Mouse (Mus musculus) CH12F3 (cell line): ENCODE results near the gene Hspa1l.
"Not testable (repeated sequence)": the region's sequence is repeated elsewhere in the genome, so short reads cannot be mapped to it uniquely, and the experiment has no call there.

ENCODE experiments used
- in situ Hi-C: fragments of 300-500 bp; cut with MboI; formaldehyde crosslinking; loops from 2 replicates; pipeline ENCODE4 v1.14.3; 2020; ENCODE audit warnings: low sequenced_read_pairs

Hspa1l gene

DNA sequence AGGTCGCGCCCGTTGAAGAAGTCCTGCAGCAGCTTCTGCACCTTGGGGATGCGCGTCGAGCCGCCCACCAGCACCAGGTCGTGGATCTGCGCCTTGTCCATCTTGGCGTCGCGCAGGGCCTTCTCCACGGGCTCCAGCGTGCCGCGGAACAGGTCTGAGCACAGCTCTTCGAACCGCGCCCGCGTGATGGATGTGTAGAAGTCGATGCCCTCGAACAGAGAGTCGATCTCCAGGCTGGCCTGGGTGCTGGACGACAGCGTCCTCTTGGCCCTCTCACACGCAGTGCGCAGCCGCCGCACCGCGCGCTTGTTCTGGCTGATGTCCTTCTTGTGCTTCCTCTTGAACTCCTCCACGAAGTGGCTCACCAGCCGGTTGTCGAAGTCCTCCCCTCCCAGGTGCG is 1.7 kb upstream of the Hspa1l start:
- in situ Hi-C loops: not testable (repeated sequence)

- in situ Hi-C loops: not testable (repeated sequence)
These were observed 822 bp upstream of the Hspa1l start for GRCm38 (mm10) chr17:34971694-34972068.

DNA sequence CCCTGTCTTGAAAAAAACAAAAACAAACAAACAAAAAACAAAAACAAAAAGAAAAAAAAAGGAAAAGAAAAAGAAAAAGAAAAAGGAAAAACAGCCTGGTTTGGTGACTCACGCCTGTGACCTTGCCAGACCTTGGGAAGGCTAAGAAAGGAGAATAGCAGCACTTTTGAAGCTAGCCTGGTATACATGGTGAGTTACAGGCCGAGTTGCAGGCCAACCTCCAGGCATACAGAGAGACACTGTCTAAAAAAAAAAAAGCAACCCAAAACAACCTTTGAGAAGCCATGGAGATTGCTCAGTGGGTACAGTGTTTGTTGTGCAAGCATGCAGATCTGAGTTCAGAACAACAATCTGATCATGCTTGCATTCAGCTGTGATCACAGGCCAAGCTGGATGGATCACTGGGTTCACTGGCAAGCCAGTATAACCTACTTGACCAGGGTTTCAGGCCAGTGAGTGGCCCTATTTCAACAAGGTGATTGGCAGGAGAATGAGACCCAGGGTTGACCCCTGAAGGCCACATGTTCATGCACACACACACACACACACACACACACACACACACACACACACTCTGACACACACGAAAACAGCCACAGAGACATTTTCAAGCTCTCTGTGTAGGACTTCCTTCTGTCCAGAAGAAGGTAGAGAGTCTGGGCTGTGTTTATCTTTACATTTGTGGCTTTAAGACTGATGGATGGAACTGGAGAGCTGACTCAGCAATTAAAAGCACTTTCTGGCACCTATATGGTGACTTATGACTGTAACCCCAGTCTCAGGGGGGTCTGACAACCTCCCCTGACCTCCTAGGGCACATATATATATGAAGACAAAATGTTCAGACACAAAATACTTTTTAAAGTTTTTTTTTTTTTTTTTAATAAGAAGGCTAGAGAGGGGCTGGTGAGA is 3.3 kb downstream of the Hspa1l start:
- in situ Hi-C loops: no loop called here

- in situ Hi-C loops: no loop called here
These were observed 4.5 kb downstream of the Hspa1l start for GRCm38 (mm10) chr17:34977000-34977399.

DNA sequence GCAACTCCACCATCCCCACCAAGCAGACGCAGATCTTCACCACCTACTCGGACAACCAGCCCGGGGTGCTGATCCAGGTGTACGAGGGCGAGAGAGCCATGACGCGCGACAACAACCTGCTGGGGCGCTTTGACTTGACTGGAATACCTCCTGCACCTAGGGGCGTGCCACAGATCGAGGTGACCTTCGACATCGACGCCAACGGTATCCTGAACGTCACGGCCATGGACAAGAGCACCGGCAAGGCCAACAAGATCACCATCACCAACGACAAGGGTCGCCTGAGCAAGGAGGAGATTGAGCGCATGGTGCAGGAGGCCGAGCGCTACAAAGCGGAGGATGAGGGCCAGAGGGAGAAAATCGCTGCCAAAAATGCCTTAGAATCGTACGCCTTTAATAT is 5.7 kb downstream of the Hspa1l start:
- in situ Hi-C loops: no loop called here

DNA sequence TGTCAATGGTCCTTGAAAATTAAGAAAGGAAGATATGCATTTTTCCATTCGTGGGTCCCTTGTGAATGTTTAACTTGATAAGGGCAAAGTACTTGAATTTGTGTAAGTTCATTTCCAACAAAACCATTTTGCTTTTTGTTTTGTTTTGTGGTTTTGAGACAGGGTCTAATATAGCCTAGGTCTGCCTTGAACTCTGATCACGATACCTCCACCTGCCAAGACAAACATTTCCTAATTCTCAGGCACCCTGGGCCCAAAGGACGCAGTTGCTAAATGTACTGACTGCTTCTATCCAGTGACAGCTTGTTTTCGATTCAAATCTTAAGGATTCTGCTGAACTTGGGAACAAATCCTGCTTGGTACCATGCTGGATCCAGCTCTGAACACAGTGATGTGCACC is 7.1 kb downstream of the Hspa1l start:
- in situ Hi-C loops: no loop called here

DNA sequence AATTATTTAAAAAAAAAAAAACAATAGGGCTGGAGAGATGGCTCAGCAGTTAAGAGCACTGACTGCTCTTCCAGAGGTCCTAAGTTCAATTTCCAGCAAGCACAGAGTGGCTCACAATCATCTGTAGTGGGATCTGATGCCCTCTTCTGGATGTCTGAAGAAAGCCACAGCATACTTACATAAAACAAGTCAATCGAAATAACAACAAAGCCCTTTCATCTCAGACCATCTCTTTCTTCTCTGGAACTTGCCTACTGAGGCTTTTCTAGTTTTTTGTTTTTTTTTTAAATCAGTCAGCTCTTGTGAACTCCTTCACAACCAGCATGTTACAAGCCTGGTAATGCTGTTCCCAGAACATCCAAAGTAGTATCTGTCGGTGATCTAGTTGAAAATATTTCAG is 8.2 kb downstream of the Hspa1l start:
- in situ Hi-C loops: no loop called here

- in situ Hi-C loops: no loop called here
These were observed 9.2 kb downstream of the Hspa1l start, which contains the start of gene Lsm2 for GRCm38 (mm10) chr17:34981690-34982180. Lsm2 (plus strand) TSS chr17:34981862.

DNA sequence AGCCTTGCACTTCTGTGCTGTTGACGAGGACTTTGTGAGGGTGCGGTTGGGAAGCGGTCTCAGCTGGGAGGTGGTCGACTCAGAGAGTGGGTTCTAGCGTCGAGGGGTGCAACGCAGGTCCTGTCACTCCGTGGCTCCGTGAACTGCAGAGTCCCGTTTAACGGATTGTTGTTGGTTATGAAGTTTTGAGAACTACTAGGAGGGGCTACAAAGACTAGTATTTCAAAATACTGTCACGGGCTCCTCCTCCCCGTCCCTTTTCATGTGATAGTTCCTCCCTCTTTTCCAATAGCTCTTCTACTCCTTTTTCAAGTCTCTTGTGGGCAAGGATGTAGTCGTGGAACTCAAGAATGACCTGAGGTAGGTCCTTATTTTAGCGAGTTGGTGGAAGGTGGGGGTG is 9.8 kb downstream of the Hspa1l start:
- in situ Hi-C loops: no loop called here

GRCm38 (mm10) chr17:34984218-34984617 is 11.7 kb downstream of the Hspa1l start:
- in situ Hi-C loops: no loop called here

DNA sequence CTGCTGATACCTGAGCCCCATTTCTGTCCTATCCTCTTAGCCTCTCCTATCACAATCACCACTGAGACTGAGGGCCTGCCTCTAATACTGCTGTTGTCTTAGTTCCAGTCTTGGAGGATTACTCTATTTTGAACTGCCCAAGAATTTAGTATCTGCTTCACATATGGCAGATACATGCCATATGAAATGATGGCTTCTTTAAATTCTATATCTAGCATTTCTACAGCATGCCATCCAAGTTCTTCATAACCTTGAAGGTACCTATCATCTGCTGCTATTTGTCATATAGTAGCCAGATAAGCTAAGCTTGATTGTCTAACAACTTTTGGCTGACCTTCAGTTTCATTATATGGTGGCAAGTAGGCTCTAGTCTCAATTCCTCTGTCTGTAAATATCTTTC is 22.2 kb downstream of the Hspa1l start:
- in situ Hi-C loops: no loop called here

- in situ Hi-C loops: not testable (repeated sequence)
These were observed 22.7 kb downstream of the Hspa1l start for GRCm38 (mm10) chr17:34995192-34995591.

GRCm38 (mm10) chr17:34995927-34996326 is 23.4 kb downstream of the Hspa1l start:
- in situ Hi-C loops: not testable (repeated sequence)

DNA sequence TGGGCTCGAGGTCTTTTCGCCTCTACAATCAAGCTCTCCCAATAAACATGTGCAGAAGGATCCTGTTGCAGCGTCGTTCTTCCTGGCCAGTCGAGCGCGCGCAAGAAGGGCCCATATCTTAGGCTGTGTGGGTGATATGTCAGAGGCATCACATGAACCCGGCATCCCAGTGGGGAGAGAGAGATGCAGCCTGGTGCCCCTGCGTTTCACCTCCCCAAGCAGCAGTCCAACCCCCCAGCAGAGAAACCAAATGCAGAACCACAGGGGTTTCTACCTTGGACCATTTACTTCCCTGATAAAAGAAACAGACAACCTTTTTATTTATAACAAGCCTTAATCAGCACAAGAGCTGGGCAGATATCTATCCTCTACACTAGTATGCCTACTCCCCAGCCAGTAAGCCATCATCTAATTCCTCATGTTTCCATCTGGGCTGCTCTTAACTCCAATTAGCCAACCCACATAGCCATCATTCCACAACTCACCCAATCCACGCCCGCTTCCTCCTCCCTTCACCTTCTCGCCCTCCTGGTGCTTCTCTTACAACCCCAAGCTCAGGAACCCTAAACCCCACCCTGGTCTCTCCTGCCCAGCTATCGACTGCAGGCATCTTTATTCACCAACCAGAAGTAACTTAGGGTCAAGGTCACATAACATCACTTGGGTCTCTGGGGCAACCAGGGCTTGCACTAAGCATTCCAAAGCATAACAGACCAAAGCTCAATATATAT is 24.1 kb downstream of the Hspa1l start:
- in situ Hi-C loops: no loop called here

DNA sequence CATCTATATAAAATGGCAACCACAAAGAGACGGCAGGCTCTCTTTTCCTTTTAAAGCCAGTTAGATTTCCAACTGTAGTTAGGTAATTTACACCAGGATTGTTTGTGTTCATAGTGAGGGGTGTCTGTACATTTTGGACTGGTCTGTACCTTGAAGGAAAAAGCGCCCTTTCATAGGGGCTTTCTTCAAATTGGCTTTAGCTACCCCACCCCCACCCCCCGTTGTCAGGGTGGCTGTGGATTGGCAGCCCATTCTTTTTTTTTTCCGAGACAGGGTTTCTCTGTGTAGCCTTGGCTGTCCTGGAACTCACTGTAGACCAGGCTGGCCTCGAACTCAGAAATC is 24.6 kb downstream of the Hspa1l start:
- in situ Hi-C loops: no loop called here

GRCm38 (mm10) chr17:34998526-34999430 is 26.3 kb downstream of the Hspa1l start:
- in situ Hi-C loops: no loop called here

GRCm38 (mm10) chr17:34999871-35000716 is 27.6 kb downstream of the Hspa1l start:
- in situ Hi-C loops: not testable (repeated sequence)

DNA sequence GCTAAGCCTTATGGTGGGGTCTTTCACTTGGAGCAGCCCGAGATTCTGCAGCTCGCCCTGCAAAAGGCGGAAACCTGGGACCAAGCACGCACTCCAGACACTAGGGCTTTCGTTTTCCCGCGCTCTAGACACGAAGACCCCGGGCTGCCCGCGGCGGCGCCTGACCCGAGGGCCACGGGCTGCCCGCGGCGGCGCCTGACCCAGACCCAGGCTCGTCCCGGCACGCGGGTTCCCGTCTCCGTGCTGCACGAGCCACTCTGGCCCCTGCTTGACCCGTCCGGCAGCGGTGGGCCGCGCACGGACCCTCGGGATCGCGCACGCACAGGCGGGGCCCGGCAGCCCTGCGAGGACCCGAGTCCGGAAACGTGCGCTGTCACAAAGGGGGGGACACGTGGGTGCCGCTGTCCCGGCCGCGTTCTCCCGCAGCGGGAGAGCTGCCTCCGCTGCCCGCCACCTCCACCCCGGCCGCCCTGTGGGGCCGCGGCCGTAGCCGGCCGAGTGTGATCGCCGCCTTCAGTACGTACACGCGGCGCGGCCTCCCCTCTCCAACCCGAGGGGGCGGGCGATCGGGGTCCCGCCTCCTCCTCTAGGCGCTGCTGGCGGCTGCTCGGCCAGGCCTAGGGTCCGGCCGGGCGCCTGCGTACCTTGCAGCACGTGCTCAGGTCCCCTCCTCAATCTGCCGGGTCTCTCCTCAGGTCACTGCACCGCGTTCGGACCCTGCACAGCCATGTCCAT is 28.4 kb downstream of the Hspa1l start, which contains the start of gene Vars:
Gene Vars (plus strand): TSS at position 271 of the 735 bp plus-strand sequence.
- in situ Hi-C loops: no loop called here

DNA sequence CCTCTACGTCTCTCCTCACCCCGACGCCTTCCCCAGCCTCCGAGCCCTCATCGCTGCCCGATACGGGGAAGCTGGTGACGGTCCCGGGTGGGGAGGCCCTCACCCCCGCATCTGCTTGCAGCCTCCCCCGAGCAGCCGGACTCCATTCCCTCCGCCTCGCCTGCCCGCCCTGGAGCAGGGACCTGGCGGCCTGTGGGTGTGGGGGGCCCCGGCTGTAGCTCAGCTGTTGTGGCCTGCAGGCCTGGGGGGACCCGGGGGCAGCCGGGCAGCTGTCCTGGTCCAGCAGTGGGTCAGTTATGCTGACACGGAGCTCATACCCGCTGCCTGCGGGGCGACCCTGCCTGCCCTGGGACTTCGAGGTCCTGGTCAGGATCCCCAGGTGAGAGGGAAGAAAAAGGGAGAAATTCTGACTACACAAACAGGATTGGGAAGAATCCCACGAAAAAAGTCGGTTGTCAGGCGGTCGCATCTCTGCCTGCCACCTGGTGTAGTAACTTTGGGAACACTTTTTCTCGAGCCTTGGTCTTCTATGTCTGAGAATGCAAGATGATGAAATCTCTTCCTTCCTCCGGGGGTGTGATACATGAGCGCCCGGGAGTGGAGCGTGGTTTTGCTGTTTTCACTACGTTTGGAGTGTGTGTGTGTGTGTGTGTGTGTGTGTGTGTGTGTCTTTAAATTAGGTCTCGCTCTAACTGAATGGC is 29.1 kb downstream of the Hspa1l start:
- in situ Hi-C loops: no loop called here
